Mouse (Mus musculus): ENCODE data around the gene 9930022D16Rik.

The 9930022D16Rik gene

DNA sequence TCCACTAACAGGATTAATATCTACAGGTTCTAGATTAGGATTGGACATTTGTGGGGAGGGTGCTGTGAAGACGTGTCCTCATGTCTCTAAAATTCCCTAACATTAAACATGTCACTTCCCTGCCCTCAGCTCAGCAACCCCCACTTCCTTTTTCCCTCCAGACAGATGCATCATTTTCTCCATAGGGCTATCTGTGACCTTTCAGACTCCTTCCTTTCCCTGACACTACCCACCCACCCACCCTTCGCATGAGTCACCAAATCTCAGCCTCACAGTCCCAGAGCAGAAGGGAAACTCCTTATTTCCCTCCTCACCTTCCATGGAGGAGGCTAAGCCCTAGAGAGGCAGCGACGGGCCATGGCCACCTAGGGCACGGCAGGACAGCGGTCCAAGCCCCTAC is at the start of gene 9930022D16Rik:
TSS of gene 9930022D16Rik (plus strand) at position 301 of the 400 bp plus-strand sequence.
- no peak for DNase-seq (ENCODE audit: low spot score)

DNA sequence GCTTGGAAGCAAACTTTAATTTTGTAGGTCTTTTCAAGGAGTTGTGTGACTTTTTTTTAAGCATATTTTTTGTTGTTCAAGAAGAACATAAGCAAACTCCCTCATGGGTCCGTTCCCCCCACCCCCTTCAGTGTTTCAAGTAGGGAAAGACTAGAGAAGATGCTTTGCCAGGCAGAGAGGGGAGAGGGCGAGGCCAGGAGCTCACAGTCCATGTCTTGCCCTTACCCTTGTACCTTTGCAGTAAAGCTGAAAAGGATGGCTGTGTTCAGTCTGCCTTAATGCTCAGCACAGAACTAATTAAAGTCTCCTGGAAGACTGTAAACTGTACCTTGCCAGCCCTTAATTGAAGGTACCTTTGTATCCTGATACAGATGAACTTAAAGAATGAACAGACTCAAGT is 49.4 kb upstream of the 9930022D16Rik start:
- DNase-seq (ENCODE audit: low spot score) = no peak

DNA sequence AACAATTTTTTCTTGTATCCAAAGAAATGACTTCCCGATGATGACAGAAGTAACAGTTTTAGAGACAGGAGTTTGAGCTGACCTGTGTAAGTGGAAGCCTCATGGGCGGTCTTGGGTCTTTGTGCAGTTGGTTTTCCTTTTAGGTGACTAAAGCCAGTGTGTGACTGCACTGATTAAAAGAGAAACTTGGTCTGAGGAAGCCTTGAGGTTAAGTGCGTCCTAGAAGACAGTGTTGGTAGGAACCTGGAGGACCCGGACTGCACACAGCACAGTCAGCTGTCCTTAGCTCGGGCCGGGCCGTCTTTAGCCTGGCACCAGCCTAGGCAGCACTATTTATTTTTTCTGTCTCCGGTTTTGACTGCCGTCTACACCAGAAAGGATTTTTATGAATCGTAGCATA is 48.8 kb upstream of the 9930022D16Rik start:
- no peak for DNase-seq (ENCODE audit: low spot score)

DNA sequence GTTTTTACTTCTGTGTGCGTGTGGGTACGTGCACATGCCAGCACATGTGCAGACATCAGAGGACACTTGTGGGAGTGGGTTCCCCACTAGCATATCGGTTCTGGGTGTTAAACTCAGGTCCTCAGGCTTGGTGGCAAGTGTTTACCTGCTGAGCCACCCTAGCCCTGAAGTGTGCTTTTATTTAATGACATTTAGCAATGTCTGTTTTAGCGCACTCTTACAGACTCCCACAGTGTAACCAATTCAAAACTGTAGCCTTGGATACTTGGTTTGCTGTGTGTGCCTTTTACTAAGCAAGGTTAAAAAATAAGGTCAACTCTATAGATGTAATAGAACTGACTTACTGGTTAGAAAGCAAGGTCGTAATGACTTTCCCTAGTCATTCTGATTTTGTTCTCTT is 47.9 kb upstream of the 9930022D16Rik start:
- no peak for DNase-seq (ENCODE audit: low spot score)

DNA sequence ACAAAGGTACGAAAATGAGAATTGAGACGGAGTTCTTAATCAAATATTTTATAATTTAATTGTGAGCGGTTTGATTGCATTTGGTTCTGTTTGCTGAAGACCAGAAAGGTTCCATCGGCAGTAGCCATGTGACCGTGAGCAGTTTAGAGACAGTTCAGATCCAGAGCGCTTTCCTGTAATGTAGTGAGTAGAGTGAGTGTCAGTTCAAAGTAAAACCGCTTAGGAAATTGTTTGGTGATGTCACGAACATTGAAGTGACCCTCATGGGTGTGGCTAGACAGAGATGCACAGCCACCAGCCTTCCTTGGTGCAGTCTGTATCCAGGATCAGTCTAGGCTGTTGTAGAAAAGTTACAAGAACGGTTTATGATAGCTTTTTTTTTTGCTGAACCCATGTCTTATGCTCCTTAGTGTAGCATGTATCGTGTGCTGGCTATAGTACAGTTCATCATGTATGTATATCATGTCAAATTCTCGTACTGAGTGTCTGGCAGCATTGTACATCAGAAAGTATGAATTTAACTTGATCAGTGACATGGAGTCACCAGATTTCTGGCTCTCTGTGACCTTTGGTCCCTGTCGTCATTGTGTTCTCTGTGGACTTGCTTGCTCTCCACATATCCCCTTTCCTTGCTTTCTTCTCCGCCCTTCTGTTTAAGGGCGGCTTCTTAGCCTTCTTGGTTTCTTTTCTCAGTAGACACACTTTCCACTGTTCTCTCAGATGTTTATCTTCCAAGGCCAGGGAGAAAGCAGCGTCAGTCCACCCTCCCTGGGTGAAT is 46.7 kb upstream of the 9930022D16Rik start:
- DNase-seq (ENCODE audit: low spot score) = no peak

DNA sequence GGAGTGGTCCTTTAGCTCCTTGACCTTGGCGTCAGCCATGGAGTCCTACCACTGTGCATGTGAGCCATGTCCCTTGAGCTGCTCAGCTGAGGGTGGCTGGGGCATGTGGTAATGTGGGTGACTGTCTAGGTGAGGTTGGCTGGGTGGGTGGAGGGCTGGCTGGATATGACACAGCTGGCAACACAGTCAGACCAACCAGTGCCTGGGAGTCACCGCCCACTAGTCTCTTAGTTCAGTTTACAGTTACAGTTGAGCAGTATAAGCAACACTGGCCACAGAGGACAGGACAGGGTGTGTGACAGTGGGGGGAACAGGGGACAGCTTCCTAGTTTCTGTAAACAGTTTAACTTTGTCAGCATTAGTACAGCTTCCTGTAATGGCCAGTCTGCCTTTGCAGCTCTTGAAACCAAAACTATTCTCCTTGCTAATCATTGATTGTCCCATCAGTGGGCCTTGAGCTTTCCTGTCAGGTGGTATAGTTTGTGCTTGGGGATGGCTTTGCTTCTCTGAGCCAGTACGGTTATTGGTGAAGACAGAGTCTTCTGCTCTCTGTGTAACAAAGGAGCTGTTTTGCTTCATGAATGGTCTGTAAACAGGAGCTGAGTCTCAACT is 44.6 kb upstream of the 9930022D16Rik start:
- no peak for DNase-seq (ENCODE audit: low spot score)

DNA sequence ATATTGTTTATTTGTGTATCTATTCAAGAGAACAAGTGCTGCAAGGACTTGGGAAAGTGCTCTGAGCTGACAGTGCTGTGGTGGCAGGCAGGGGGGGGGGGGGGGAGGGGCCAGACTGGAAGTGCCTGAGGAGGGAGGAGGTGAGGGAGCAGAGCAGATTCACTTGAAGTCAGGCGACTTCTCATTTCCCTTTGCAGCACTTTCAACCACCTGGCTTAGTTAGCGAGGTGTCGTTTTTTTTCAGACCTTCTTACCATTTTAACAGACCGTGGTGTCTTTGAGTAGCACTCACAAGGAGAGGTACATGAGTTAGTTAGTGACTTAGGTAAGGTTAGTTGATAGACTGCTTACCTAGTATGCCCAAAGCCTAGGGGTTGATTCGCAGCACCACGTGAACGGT is 38.3 kb upstream of the 9930022D16Rik start:
- DNase-seq (ENCODE audit: low spot score) = no peak

DNA sequence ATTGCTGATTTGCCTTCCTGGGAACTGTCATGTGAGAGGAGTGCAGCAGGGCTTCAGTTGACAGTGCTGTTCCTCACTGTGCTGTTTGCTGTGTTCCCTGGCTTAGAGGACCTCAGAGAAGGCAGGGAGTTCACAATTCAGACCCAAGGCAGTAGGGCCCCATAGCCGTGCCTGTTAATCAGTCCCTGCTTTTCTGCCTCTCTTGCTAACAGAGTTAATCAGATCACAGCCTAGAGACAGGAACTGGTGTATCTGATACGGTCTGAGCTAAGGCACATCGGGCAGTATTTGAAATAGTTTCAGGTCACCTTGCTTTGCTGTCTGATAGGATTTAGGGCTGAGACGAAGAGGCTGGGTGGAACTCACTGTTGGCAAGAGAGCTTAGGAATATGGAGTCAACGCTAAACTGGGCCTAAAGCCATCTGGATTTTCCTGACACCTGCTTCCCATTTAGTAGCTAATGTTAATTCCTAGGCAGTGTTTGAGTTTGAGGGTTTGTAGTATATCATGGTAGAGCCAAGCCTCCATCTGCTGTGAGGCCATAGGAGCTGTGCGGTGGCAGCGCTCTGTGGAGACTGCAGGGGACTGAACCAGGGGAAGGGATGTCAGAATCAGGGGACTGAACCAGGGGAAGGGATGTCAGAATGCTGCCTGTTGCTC is 37.1 kb upstream of the 9930022D16Rik start:
- no peak for DNase-seq (ENCODE audit: low spot score)

DNA sequence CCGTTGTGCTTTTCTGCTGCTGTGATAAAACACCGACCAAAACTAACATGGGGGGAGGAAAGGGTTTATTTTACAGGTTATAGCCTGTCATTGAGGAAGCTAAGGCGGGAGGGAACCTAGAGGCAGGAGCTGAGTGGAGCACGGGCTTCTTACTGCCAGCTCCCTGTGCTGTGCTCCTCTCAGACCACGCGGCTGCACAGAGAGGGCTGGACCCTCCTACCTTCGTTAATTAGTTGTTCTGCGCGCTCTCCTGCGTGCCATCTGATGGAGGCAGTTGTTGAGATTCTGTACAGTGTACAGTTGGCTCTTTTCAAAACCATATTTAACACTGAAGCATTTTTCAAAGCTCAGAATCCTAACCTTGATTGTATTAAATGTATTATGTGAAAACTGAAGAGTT is 36.2 kb upstream of the 9930022D16Rik start:
- DNase-seq (ENCODE audit: low spot score) = no peak

DNA sequence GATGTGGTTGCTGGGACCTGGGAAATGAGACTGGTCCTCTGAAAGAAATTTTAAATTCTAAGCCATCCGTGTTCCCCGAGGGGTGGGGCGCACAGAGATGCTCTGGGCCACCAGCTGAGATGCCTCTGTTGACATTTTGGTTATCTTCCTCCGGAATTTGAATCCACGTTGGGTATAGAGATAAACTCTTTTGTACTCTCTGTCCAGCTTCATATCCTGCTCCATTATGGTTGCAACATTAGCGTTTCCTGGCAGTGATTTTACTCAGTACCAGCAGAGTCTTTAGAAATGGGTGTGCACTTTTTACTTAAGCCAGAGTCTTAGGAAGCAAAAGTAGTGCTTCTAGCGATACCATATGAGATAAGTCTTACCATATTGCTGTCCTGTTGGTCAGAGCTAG is 35.7 kb upstream of the 9930022D16Rik start:
- no peak for DNase-seq (ENCODE audit: low spot score)

DNA sequence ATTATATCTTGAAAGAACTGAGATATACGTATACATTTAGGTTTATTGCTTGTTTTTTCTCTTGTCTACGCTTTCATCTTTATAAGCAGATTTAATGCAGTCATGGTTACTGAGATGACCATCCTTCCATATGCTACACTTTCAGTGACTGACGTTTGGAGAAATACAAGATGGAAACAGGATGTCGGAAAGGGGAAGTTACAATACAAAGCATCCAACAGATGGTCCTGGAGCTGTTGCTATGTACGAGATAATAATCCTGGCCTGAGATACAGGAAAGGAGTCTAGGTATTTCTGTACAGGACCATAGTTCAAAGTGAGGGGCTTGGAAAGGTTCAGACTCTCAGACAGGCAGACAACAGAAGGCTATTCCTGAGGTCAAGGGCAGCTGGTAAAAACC is 33.1 kb upstream of the 9930022D16Rik start:
- DNase-seq (ENCODE audit: low spot score) = no peak

DNA sequence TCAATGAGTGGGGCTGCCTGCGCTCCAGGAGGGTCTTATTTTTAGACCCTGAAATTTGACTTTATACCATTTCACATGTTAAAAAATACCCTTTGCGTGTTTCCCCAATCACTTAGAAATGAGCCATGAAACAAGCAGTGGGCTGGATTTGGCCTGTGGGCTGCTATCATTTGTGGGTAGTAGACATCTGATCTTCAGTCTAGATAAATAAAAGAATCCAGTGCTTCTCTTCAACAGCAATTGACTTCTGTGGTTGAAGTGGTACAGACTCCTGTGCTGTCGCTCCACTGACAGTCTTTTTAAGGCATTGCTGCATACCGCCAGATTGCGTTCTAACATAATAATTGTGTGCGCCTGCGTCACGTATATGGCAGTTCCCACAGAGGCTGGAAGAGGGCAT is 28.4 kb upstream of the 9930022D16Rik start:
- DNase-seq (ENCODE audit: low spot score) = no peak

DNA sequence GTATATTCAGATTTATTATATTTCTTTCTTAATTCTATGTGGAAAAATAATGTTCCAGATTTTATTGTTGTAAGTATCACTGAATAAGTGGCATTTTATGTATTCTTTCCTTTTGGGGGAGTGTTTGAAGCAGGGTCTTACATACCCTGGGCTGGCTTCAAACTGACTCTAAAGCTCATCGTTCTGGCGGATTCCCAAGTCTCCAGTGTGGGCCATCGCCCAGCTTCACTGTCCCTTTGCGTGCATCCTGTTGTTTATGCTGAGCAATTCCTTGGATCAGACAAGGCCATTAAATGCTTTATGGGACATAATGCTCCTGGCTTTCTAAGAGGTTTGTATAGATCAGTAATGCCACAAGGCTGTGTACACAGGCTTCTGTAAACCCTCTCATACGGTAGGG is 24.7 kb upstream of the 9930022D16Rik start:
- no peak for DNase-seq (ENCODE audit: low spot score)

DNA sequence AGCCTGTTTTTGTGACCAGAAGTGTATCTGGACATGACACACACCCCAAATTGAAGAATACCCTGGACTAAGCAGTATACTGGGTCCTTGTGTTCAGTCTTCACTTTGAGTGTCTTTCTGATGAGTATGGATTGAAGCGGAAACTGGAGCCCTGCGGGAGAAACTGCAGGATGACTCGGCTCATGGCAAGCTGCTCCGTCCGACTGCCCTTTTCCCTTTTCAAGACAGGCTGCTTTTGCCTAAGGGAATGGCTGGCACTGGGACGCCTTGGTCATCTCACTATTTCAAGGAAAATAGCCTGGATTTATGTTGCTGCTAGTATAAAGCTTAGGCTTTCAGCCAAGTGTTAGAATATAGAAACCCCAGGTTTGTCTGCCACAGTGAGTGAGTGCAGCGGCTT is 22.5 kb upstream of the 9930022D16Rik start:
- no peak for DNase-seq (ENCODE audit: low spot score)

DNA sequence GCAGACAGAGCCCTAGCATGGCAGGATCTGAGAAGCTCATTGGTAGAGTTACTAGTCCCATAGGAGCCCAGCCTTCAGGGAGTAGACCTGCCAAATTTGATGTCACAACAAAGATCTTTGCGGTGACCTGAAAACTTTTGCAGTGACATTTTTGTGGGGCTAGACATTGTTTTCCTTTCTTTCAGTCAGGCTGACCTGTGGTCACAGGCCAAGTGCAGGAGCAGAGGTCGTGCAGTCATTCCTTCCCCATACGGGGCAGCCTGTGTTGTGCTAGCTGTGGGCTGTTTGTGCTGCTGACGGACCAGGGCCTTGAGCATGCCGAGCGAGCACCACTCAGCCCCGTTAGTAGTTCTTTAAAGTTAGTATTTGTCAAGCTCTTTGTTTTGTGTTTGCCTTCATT is 22.0 kb upstream of the 9930022D16Rik start:
- DNase-seq (ENCODE audit: low spot score) = peak; percentile 31

DNA sequence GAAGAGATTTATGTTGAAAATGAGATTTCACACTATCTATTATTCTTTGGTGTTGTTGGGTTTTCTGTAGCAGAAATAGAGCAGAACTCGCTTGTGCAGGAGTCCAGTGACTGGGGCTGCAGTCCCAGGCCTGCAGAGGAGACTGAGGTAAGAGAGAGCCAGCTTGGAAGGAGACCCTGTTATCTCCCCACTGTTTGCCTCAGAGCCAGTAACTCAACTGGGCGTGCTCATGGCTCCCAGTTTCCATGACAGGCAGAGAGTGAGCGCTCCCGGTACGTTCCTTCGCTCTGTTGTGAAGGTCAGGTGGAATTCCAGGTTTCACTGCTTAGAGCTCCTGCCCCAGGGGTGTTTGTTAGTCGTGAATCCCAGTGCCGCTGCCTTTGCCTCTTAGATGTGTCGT is 21.1 kb upstream of the 9930022D16Rik start:
- DNase-seq (ENCODE audit: low spot score) = no peak

DNA sequence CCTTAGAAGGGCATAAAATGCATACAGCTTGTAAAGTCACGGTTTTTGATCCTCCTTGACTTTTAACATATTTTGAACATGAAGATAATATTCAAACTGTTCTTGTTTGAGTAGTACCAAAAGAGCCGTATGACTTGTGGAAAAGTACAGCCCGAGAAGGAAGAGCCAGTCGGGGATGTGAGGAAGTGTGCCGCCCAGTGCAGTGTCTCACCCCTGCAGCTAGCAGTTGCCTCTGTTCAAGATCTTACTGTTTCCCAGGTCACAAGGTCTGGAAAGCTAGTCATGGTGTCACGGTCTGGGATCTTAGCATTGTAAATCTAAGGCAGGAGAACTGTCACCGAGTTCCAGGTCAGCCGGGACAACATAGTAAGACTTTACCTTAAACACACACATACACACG is 19.0 kb upstream of the 9930022D16Rik start:
- DNase-seq (ENCODE audit: low spot score) = no peak

DNA sequence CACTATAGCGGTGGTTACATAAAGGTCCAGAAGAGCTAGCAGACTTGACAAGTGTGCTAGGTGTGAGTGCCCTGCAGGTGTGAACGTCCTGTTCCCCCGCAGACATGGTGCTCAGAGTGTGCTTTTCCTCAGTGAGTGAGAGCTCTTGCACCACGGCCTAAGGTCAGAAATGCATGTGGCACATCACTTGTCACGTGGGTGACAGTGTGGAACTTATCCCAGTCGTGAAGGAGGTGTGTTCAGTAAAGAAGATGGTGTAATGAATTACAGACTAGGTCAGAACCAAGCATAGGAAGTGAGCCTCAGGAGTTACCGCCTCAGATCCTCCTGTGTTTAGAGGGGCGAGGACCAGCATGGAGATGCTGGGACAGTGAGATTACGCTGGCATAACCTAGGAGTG is 18.4 kb upstream of the 9930022D16Rik start:
- no peak for DNase-seq (ENCODE audit: low spot score)

DNA sequence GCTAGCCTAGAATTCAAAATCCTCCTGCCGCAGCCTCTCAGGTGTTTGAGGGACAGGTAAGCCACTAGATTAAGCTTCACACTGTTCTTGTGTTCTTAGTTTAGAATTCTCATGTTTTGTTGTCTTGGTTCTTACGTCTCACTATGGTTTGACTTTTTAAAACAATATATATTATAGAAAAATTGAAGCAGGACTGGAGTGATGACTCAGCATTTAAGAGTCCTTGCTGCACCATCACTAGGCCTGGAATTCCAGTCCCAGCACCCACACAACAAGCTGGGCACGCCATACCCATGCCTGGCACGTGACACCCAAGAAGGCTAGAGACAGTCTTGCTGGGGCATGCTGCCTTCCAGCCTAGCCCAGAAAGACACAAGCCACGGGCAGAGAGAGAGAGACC is 7.3 kb upstream of the 9930022D16Rik start:
- no peak for DNase-seq (ENCODE audit: low spot score)

DNA sequence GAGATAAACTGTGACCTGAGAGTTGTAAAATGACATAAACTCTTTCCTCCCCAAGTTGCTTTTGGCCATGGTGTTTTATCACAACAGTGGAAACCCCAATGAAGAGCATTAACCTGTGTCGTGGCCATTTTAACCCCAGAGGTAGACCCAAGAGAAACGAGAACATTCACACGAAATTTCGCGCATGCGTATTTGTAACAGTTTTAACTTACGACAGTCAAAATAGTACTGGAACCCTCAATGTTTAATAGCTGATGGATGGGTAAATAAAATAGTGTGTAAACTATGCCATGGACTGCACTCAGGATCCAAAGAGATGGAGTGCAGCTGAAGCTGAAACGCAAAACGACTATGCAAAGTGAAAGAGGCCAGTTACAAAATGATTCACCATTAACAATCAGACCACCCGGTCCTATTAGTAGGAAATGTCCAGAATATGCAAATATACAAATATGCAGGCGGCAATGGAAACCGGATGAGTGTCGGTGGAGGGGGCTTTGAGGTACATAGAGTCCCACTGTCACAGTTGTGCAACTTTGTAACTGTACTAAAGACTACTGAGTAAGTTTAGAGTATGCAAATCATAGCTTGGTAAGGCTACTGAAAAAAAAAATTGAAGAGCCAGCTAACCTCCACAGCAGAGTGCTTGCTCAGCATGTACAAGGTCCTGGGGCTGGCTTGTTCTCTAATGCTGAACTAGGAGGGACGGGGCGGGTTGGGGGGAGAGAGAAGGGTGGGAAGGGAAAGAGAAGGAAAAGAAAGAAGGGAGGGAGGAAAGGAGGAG is 3.3 kb upstream of the 9930022D16Rik start:
- no peak for DNase-seq (ENCODE audit: low spot score)

DNA sequence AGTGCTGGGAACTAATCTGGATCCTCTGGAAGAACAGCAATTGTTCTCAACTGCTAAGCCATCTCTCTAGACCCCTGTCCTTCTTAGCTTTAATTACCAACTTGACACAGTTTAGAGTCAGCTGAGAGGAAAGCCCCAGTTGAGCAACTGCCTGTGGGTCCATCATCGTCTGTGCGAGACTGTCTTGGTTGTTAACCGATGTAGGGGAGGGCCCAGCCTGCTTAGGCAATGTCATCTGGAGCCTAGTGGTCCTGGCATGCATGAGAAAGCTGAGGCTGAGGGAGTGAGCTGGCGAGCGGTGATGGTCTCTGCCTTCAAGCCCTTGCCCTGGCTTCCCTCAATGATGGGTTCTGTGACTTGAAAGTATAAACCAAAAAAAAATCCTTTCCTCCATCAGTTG is 1.1 kb downstream of the 9930022D16Rik start:
- no peak for DNase-seq (ENCODE audit: low spot score)

DNA sequence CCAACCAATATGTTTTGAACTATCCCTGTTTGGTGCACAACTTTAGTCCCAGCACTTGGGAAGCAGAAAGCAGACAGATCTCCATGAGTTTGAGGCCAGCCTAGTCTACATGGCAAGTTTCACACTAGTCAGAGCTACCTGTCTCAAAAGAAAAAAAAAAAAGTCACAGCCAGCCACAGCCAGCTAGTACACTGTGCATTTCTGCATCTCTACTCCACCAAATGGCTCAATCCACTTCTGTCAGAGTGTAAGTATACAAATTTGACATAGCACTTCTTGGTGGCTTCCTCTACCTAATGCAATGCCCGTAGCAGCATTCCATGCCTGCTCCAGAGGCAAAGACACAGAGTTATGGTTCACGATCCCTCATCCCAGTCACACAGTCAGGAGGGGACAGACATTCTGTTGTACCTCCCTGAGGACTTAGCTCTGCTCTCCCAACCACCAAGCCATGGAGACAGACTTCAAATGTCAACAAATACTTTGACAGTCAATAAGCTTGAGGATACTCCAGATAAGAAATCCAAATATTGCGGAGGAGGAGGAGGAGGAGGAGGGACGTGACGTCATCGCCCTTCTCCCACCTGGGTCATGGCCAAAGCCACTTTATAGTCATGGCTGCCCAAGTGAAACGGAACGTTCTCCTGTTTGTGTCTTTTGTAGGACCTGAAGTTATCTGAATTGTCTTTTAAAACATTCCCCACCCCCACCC is 3.1 kb downstream of the 9930022D16Rik start:
- DNase-seq (ENCODE audit: low spot score) = no peak

Data from ovary, adult 18-20 months (tissue).